Mouse (Mus musculus) liver, embryonic 13.5 days (tissue): Measurements from ENCODE around the gene Cpne4. TPM values are rescaled to one million over a fixed set of nuclear protein-coding genes. Genes with fewer than 3 reads are reported as not detected.

Experiments used
- ATAC-seq: fragments of 200-750 bp; cut with Nextera tagmentation; 2 replicates; pipeline ENCODE4 v1.8.0; 2017; ENCODE audit warnings: low read depth, mild to moderate bottlenecking, moderate number of reproducible peaks, moderate library complexity
- DNase-seq: peaks from one replicate; pipeline ENCODE4 v3.0.0; 2022
- H3K27ac ChIP-seq: fragments of 300-500 bp; sonication (generic); 2 replicates; pipeline ENCODE4 v1.5.1; 2015; ENCODE audit warnings: moderate library complexity, mild to moderate bottlenecking, inconsistent platforms
- H3K27me3 ChIP-seq: fragments of 300-500 bp; sonication (generic); 2 replicates; pipeline ENCODE4 v1.6.1; 2015; ENCODE audit warnings: mild to moderate bottlenecking, inconsistent platforms
- H3K36me3 ChIP-seq: fragments of 300-500 bp; sonication (generic); 2 replicates; pipeline ENCODE4 v1.6.1; 2015; ENCODE audit warnings: mild to moderate bottlenecking, inconsistent platforms
- H3K4me1 ChIP-seq: fragments of 300-500 bp; sonication (generic); replicated peaks from 2 replicates; pipeline ENCODE4 v1.6.1; 2015; ENCODE audit warnings: inconsistent platforms
- H3K4me2 ChIP-seq: fragments of 300-500 bp; sonication (generic); 2 replicates; pipeline ENCODE4 v1.6.1; 2015; ENCODE audit warnings: inconsistent platforms, mild to moderate bottlenecking, moderate library complexity
- H3K4me3 ChIP-seq: fragments of 300-500 bp; sonication (generic); replicated peaks from 2 replicates; pipeline ENCODE4 v1.5.1; 2015; ENCODE audit warnings: mild to moderate bottlenecking, inconsistent platforms
- H3K9ac ChIP-seq: fragments of 300-500 bp; sonication (generic); 2 replicates; pipeline ENCODE4 v1.6.1; 2015; ENCODE audit warnings: mild to moderate bottlenecking, inconsistent platforms
- H3K9me3 ChIP-seq: fragments of 300-500 bp; sonication (generic); replicated peaks from 2 replicates; pipeline ENCODE4 v1.6.1; 2016; ENCODE audit warnings: inconsistent platforms
- WGBS: fragments of 180-500 bp; shearing (Covaris S2); methylation state at CpG from one replicate; pipeline ENCODE4 v1.1.7; 2015; ENCODE audit not compliant: insufficient replicate concordance; 5-methylcytosine and 5-hydroxymethylcytosine counted together
- polyA plus RNA-seq: library from polyadenylated mRNA; unstranded; fragments of >200 nt; fragmentation: Nextera tagmentation; extraction: Ambion mirVana; gene quantifications from 2 replicates; pipeline ENCODE4 v1.2.1, GENCODE M21; 2015

Cpne4 gene
- polyA plus RNA-seq, 1 experiment from 2014 or later = 0.12 TPM

GRCm38 (mm10) chr9:104950551-104950950, 403.5 kb downstream of the Cpne4 start:
- DNase-seq = no peak
- no peaks in the 10 kb centered on the region for H3K9me3 ChIP-seq

GRCm38 (mm10) chr9:104952176-104952575, 405.1 kb downstream of the Cpne4 start:
- no peak overlapping the region for H3K4me3 ChIP-seq
- no peak overlapping the region for H3K4me2 ChIP-seq
- H3K9ac ChIP-seq = no peak overlapping the region
- H3K27me3 ChIP-seq = no peaks in the 10 kb centered on the region
- no peaks in the 10 kb centered on the region for H3K36me3 ChIP-seq
- whole genome bisulfite sequencing = 47% methylated on average over 3 of the region's 3 CpGs
- no peaks in the 10 kb centered on the region for H3K9me3 ChIP-seq
- DNase-seq (no peak), ATAC-seq (no peak)
- no peak overlapping the region for H3K27ac ChIP-seq
- no peaks in the 10 kb centered on the region for H3K4me1 ChIP-seq

More at GRCm38 (mm10) chr9:104950551-104950950, 403.5 kb downstream of the Cpne4 start:
- Histone ChIP-seq H3K9ac (no peak overlapping the region), H3K36me3 (no peaks in the 10 kb centered on the region), H3K4me1 (no peaks in the 10 kb centered on the region), H3K4me3 (no peak overlapping the region), H3K4me2 (no peak overlapping the region), H3K27ac (no peak overlapping the region), H3K27me3 (no peaks in the 10 kb centered on the region)
- WGBS = 43% methylated on average over 4 of the region's 4 CpGs
- no peak for ATAC-seq

- H3K9me3 ChIP-seq = no peaks in the 10 kb centered on the region
- no peaks in the 10 kb centered on the region for H3K27me3 ChIP-seq
- no peak overlapping the region for H3K27ac ChIP-seq
- ATAC-seq (no peak), DNase-seq (no peak)
- 30% methylated on average over 7 of the region's 7 CpGs for WGBS
- no peak overlapping the region for H3K4me2 ChIP-seq
- no peak overlapping the region for H3K9ac ChIP-seq
- no peak overlapping the region for H3K4me3 ChIP-seq
- H3K36me3 ChIP-seq = no peaks in the 10 kb centered on the region
- H3K4me1 ChIP-seq = no peaks in the 10 kb centered on the region
Measured at GRCm38 (mm10) chr9:104972828-104973227, 425.7 kb downstream of the Cpne4 start.

GRCm38 (mm10) chr9:104981934-104982548, 435.0 kb downstream of the Cpne4 start:
- ATAC-seq = no peak
- WGBS = 67% methylated on average over 2 of the region's 2 CpGs
- no peak overlapping the region for H3K9ac ChIP-seq
- no peak overlapping the region for H3K4me3 ChIP-seq
- H3K27me3 ChIP-seq = no peaks in the 10 kb centered on the region
- no peak for DNase-seq
- no peaks in the 10 kb centered on the region for H3K36me3 ChIP-seq
- H3K27ac ChIP-seq = no peak overlapping the region
- no peaks in the 10 kb centered on the region for H3K4me1 ChIP-seq
- H3K4me2 ChIP-seq = no peak overlapping the region
- H3K9me3 ChIP-seq = no peaks in the 10 kb centered on the region; the same call in 1 of the 2 replicates

- Histone ChIP-seq H3K27me3 (no peaks in the 10 kb centered on the region), H3K36me3 (no peaks in the 10 kb centered on the region), H3K27ac (no peak overlapping the region), H3K9me3 (no peaks in the 10 kb centered on the region), H3K9ac (no peak overlapping the region), H3K4me1 (no peaks in the 10 kb centered on the region), H3K4me3 (no peak overlapping the region), H3K4me2 (no peak overlapping the region)
- ATAC-seq (no peak), DNase-seq (no peak)
- 13% methylated on average over 1 of the region's 1 CpGs for WGBS
Measured at GRCm38 (mm10) chr9:104998225-104998624, 451.1 kb downstream of the Cpne4 start.

- Histone ChIP-seq H3K4me3 (no peak overlapping the region), H3K9ac (no peak overlapping the region), H3K36me3 (no peaks in the 10 kb centered on the region), H3K4me2 (no peak overlapping the region), H3K4me1 (no peaks in the 10 kb centered on the region), H3K27me3 (no peaks in the 10 kb centered on the region), H3K9me3 (no peaks in the 10 kb centered on the region), H3K27ac (no peak overlapping the region)
- ATAC-seq = no peak
- WGBS = 21% methylated on average over 2 of the region's 2 CpGs
- DNase-seq = no peak
Measured at GRCm38 (mm10) chr9:105010721-105011120, 463.6 kb downstream of the Cpne4 start.

- H3K4me3 ChIP-seq = no peak overlapping the region
- no peak for DNase-seq
- 77% methylated on average over 7 of the region's 7 CpGs for WGBS
- no peaks in the 10 kb centered on the region for H3K27me3 ChIP-seq
- no peak overlapping the region for H3K27ac ChIP-seq
- H3K9ac ChIP-seq = no peak overlapping the region
- no peak for ATAC-seq
- H3K4me1 ChIP-seq = no peaks in the 10 kb centered on the region
- no peak overlapping the region for H3K4me2 ChIP-seq
- no peaks in the 10 kb centered on the region for H3K36me3 ChIP-seq
- H3K9me3 ChIP-seq = no peaks in the 10 kb centered on the region
Measured at GRCm38 (mm10) chr9:105018186-105018585, 471.1 kb downstream of the Cpne4 start.

- Histone ChIP-seq H3K4me1 (no peaks in the 10 kb centered on the region), H3K9me3 (no peaks in the 10 kb centered on the region), H3K9ac (no peak overlapping the region), H3K36me3 (no peaks in the 10 kb centered on the region), H3K27me3 (no peaks in the 10 kb centered on the region), H3K4me3 (no peak overlapping the region), H3K27ac (no peak overlapping the region), H3K4me2 (no peak overlapping the region)
- WGBS = 54% methylated on average over 3 of the region's 3 CpGs
- DNase-seq = no peak
- no peak for ATAC-seq
Measured at GRCm38 (mm10) chr9:105028311-105028710, 481.2 kb downstream of the Cpne4 start.

GRCm38 (mm10) chr9:105032572-105032971, 485.5 kb downstream of the Cpne4 start:
- no peaks in the 10 kb centered on the region for H3K27me3 ChIP-seq
- no peak overlapping the region for H3K4me3 ChIP-seq
- H3K4me2 ChIP-seq = no peak overlapping the region
- H3K9ac ChIP-seq = no peak overlapping the region
- H3K36me3 ChIP-seq = no peaks in the 10 kb centered on the region
- no peak overlapping the region for H3K27ac ChIP-seq
- 80% methylated on average over 9 of the region's 9 CpGs for WGBS
- H3K4me1 ChIP-seq = no peaks in the 10 kb centered on the region
- ATAC-seq (no peak), DNase-seq (no peak)
- no peaks in the 10 kb centered on the region for H3K9me3 ChIP-seq

- H3K4me2 ChIP-seq = no peak overlapping the region
- no peak overlapping the region for H3K9ac ChIP-seq
- WGBS = 73% methylated on average over 7 of the region's 7 CpGs
- no peaks in the 10 kb centered on the region for H3K27me3 ChIP-seq
- no peaks in the 10 kb centered on the region for H3K9me3 ChIP-seq
- no peaks in the 10 kb centered on the region for H3K36me3 ChIP-seq
- ATAC-seq (no peak), DNase-seq (no peak)
- H3K27ac ChIP-seq = no peak overlapping the region
- H3K4me3 ChIP-seq = no peak overlapping the region
- H3K4me1 ChIP-seq = no peaks in the 10 kb centered on the region
Measured at GRCm38 (mm10) chr9:105033641-105034040, 486.6 kb downstream of the Cpne4 start.

- no peak overlapping the region for H3K4me3 ChIP-seq
- no peak overlapping the region for H3K4me2 ChIP-seq
- no peaks in the 10 kb centered on the region for H3K9me3 ChIP-seq
- 44% methylated on average over 3 of the region's 3 CpGs for WGBS
- H3K27me3 ChIP-seq = no peaks in the 10 kb centered on the region
- no peaks in the 10 kb centered on the region for H3K36me3 ChIP-seq
- no peak overlapping the region for H3K9ac ChIP-seq
- DNase-seq = no peak
- no peaks in the 10 kb centered on the region for H3K4me1 ChIP-seq
- H3K27ac ChIP-seq = no peak overlapping the region
- no peak for ATAC-seq
Measured at GRCm38 (mm10) chr9:105037847-105038246, 490.8 kb downstream of the Cpne4 start.

- no peak for ATAC-seq
- 64% methylated on average over 7 of the region's 7 CpGs for WGBS
Measured at GRCm38 (mm10) chr9:105046014-105046413, 498.9 kb downstream of the Cpne4 start.

More at GRCm38 (mm10) chr9:105046014-105046413, 498.9 kb downstream of the Cpne4 start:
- no peaks in the 10 kb centered on the region for H3K27me3 ChIP-seq
- H3K36me3 ChIP-seq = no peaks in the 10 kb centered on the region
- H3K9me3 ChIP-seq = no peaks in the 10 kb centered on the region
- DNase-seq = no peak
- H3K27ac ChIP-seq = no peak overlapping the region
- no peak overlapping the region for H3K4me2 ChIP-seq
- H3K9ac ChIP-seq = no peak overlapping the region
- no peak overlapping the region for H3K4me3 ChIP-seq
- no peaks in the 10 kb centered on the region for H3K4me1 ChIP-seq
